Comparison of ENCODE assay signal across 12 mouse cellular contexts in the genomic region with DNA sequence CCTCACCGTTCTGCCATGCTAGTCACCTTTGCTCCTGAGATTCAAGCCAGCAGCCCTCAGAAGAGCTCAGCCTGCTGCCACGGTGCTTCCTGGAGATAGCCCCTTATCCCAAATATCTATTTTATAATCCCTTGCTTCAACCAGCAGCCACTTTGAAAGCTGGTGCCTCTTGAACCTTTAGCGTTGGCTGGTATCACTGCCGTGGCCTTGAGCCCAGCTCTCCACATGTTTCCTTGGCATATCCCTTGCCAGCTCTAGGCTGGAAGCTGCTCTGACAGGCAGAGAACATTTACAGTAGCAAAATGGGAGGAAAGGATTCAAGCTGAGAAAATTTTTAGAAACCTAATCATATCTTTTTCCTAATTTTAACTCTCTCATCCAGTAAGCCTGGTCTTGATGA.
DNase-seq lines count a peak whose midpoint lies in the region.
"Had no signal": no experiment of that assay in that cellular context is flagged by ENCODE, and none has a peak within 500 bp of the region (broad histone marks: within the 10 kb centered on the region; RNA-seq: fewer than 3 reads in every experiment).

No protein-coding gene starts in this region.

- peak; percentile 16 for DNase-seq in heart, adult 8-10 months (ENCODE audit: low spot score)
- DNase-seq in heart, postnatal 25 days (ENCODE audit: low spot score), result no peak
- DNase-seq in ovary, postnatal 36 days (ENCODE audit: low spot score), result peak; percentile 50
- no peak for DNase-seq in ovary, postnatal 10 days (ENCODE audit: low spot score)
- DNase-seq in cerebellum, adult 9-10 months, result peak; percentile 74
- DNase-seq in left cerebral cortex, postnatal 4 days, result peak; percentile 86
- DNase-seq in c-Kit-positive CD71-positive TER-119-positive erythroid progenitor cells, embryonic 14.5 days (ENCODE audit: low spot score), result no peak
- DNase-seq in thymus, postnatal 4 days, result no peak
- DNase-seq: kidney, postnatal 4 days; liver, postnatal 0 days; right cerebral cortex, adult 18-20 months; thymus, adult 18-20 months had no signal

- intact Hi-C loops in heart, postnatal 25 days (cut with DNase I), result no loop called here
- intact Hi-C loops in left cerebral cortex, postnatal 4 days (cut with DNase I), result no loop called here

Comparison
In these comparisons a context has a peak if more than half of its experiments do, and no peak if none do; other contexts are left out.
1. DNase-seq: peak in heart, adult 8-10 months (single experiment), ovary, postnatal 36 days (single experiment), cerebellum, adult 9-10 months (single experiment) and left cerebral cortex, postnatal 4 days (single experiment); none in heart, postnatal 25 days (single experiment), ovary, postnatal 10 days (single experiment), c-Kit-positive CD71-positive TER-119-positive erythroid progenitor cells, embryonic 14.5 days (single experiment) and thymus, postnatal 4 days (single experiment).